Mouse (Mus musculus) kidney, adult 2 months (tissue): Measurements from ENCODE around the gene E2f4.

Source experiments
- CTCF ChIP-seq: fragments of 200-500 bp; conservative IDR thresholded peaks from 2 replicates; pipeline ENCODE4 v1.5.1; 2011; ENCODE audit warnings: low read depth, mild to moderate bottlenecking, control low read depth, low read length, moderate library complexity, mixed read lengths; ENCODE audit not compliant: insufficient read depth, insufficient read length
- POLR2A ChIP-seq: fragments of 200-500 bp; IDR thresholded peaks from one replicate; pipeline ENCODE4 v1.6.1; 2011; ENCODE audit warnings: low read depth, low read length, control low read depth

- TF ChIP-seq CTCF: no peak
- no peak for TF ChIP-seq POLR2A
Observed at GRCm38 (mm10) chr8:105276292-105277120, 21.0 kb upstream of the E2f4 start.
